In genomic region chr5:135722121-135722520, GRCm38 (mm10) we compare ENCODE assay signal across 9 mouse cellular contexts. TPM values are rescaled to one million over a fixed set of nuclear protein-coding genes. Genes with fewer than 3 reads are reported as not detected.
DNase-seq lines count a peak whose midpoint lies in the region; ATAC-seq and TF ChIP-seq lines count a peak whose summit lies in the region.
"Had no signal": no experiment of that assay in that cellular context is flagged by ENCODE, and none has a peak within 500 bp of the region (broad histone marks: within the 10 kb centered on the region; RNA-seq: fewer than 3 reads in every experiment).

No protein-coding gene starts in this region.

- H3K27me3 ChIP-seq in forebrain, embryonic 13.5 days: no peaks in the 10 kb centered on the region
- H3K27me3 ChIP-seq in forebrain, embryonic 11.5 days (ENCODE audit: control insufficient read depth, insufficient read depth, low read length): no peaks in the 10 kb centered on the region
- no peaks in the 10 kb centered on the region for H3K27me3 ChIP-seq in lung, embryonic 14.5 days (ENCODE audit: insufficient read depth, low read length)

- no peak overlapping the region; the same call in 1 of the 2 replicates for H3K4me2 ChIP-seq in forebrain, embryonic 13.5 days
- H3K4me2 ChIP-seq in forebrain, embryonic 11.5 days (ENCODE audit: low read depth, low read length, severe bottlenecking): no peak overlapping the region
- no peak overlapping the region for H3K4me2 ChIP-seq in lung, embryonic 14.5 days

- peaks cover 56% of the 10 kb centered on the region for H3K4me1 ChIP-seq in forebrain, embryonic 13.5 days
- H3K4me1 ChIP-seq in forebrain, embryonic 11.5 days (replicated peaks; ENCODE audit: control insufficient read depth, insufficient read depth, low read length): peaks cover 26% of the 10 kb centered on the region
- H3K4me1 ChIP-seq in lung, embryonic 14.5 days (ENCODE audit: insufficient read depth): peaks cover 19% of the 10 kb centered on the region

- H3K36me3 ChIP-seq in forebrain, embryonic 13.5 days (ENCODE audit: poor library complexity, severe bottlenecking): peaks cover 18% of the 10 kb centered on the region
- no peaks in the 10 kb centered on the region; the same call in 1 of the 2 replicates for H3K36me3 ChIP-seq in forebrain, embryonic 11.5 days (ENCODE audit: control insufficient read depth, insufficient read depth, low read length)
- H3K36me3 ChIP-seq in lung, embryonic 14.5 days (ENCODE audit: insufficient read depth): peaks cover 5% of the 10 kb centered on the region; the same call in 1 of the 2 replicates

- H3K27ac ChIP-seq in forebrain, embryonic 13.5 days: 0 out of 2 replicates have a peak overlapping the region, but pooled peaks have one; percentile 14
- no peak overlapping the region for H3K27ac ChIP-seq in forebrain, embryonic 11.5 days (ENCODE audit: low read depth, low read length)
- peak overlapping the region; percentile 52; the same call in 1 of the 2 replicates for H3K27ac ChIP-seq in lung, embryonic 14.5 days (ENCODE audit: low read depth)

- WGBS in forebrain, embryonic 13.5 days: 74% methylated on average over 11 of the region's 11 CpGs
- 91% methylated on average over 11 of the region's 11 CpGs for WGBS in forebrain, embryonic 11.5 days
- 60% methylated on average over 11 of the region's 11 CpGs for WGBS in lung, embryonic 14.5 days

- TF ChIP-seq CTCF in lung, embryonic 14.5 days (IDR thresholded peaks at IDR 0.05; ENCODE audit: low read depth): no peak

- ATAC-seq in forebrain, embryonic 13.5 days: no peak
- no peak for ATAC-seq in forebrain, embryonic 11.5 days (replicated peaks; ENCODE audit: low FRiP score)
- ATAC-seq in lung, embryonic 14.5 days (ENCODE audit: insufficient read depth): no peak
- no peak for ATAC-seq in activated CD4-positive, CD25-positive, alpha-beta regulatory T cell, adult 4 months
- no peak for ATAC-seq in monocyte, adult 5-6 weeks (replicated peaks; ENCODE audit: insufficient number of reproducible peaks, low FRiP score, low TSS enrichment, poor library complexity, severe bottlenecking)

- no peaks in the 10 kb centered on the region for H3K9me3 ChIP-seq in forebrain, embryonic 13.5 days (replicated peaks)
- H3K9me3 ChIP-seq in forebrain, embryonic 11.5 days (ENCODE audit: control insufficient read depth, low read length): no peaks in the 10 kb centered on the region
- no peaks in the 10 kb centered on the region for H3K9me3 ChIP-seq in lung, embryonic 14.5 days (ENCODE audit: low read depth, low read length)

- H3K4me3 ChIP-seq in forebrain, embryonic 13.5 days: no peak overlapping the region
- H3K4me3 ChIP-seq in forebrain, embryonic 11.5 days (ENCODE audit: low read depth, low read length): no peak overlapping the region
- no peak overlapping the region for H3K4me3 ChIP-seq in lung, embryonic 14.5 days (ENCODE audit: low read depth, low read length)

- H3K9ac ChIP-seq in forebrain, embryonic 13.5 days: no peak overlapping the region
- no peak overlapping the region for H3K9ac ChIP-seq in forebrain, embryonic 11.5 days (ENCODE audit: low read length)
- H3K9ac ChIP-seq in lung, embryonic 14.5 days: no peak overlapping the region

- DNase-seq in forebrain, embryonic 11.5 days (ENCODE audit: low spot score): no peak
- DNase-seq in right cerebral cortex, adult 2 months (ENCODE audit: low spot score in 2 of 2): peak; percentile 41 to 43
- DNase-seq in right cerebral cortex, postnatal 36 days (ENCODE audit: low spot score in 2 of 2): no peak
- peak; percentile 56 for DNase-seq in gastrocnemius, postnatal 25 days
- peak; percentile 63 for DNase-seq in lung, embryonic 14.5 days

RNA-seq across cellular contexts. Expression of gene Tmem120a, which starts 22.1 kb away (rescaled TPM):
- polyA plus RNA-seq in forebrain, embryonic 13.5 days (2015; fragmentation: Nextera tagmentation; extraction: Ambion mirVana): 67.0 and 69.7 TPM in 2 replicates
- polyA plus RNA-seq in forebrain, embryonic 11.5 days (2014; fragmentation: Nextera tagmentation; extraction: Ambion mirVana): 46.1 and 49.0 TPM in 2 replicates
- total RNA-seq in gastrocnemius, postnatal 25 days (2021): 10 to 100 TPM in 1 of 2 experiments, 1 to 10 TPM in 1; 5.6 to 10.5 TPM
- polyA plus RNA-seq in lung, embryonic 14.5 days (2014; fragmentation: Nextera tagmentation; extraction: Ambion mirVana): 38.6 and 43.5 TPM in 2 replicates
- 10 to 100 TPM; 41.4 to 47.0 TPM for polyA plus RNA-seq in activated CD4-positive, CD25-positive, alpha-beta regulatory T cell, adult 4 months (2017; shearing (Covaris generic))
- 16.5 to 34.4 TPM (median 19.1 TPM) in 3 replicates for total RNA-seq in monocyte, adult 5-6 weeks (2017)

RNA-seq across cellular contexts. Expression of gene Por, which starts 52.3 kb away (rescaled TPM):
- polyA plus RNA-seq in forebrain, embryonic 13.5 days (2015; fragmentation: Nextera tagmentation; extraction: Ambion mirVana): 102 and 121 TPM in 2 replicates
- polyA plus RNA-seq in forebrain, embryonic 11.5 days (2014; fragmentation: Nextera tagmentation; extraction: Ambion mirVana): 113 and 117 TPM in 2 replicates
- 10 to 100 TPM; 23.5 to 39.7 TPM for total RNA-seq in gastrocnemius, postnatal 25 days (2021)
- polyA plus RNA-seq in lung, embryonic 14.5 days (2014; fragmentation: Nextera tagmentation; extraction: Ambion mirVana): 51.5 and 52.7 TPM in 2 replicates
- 10 to 100 TPM; 15.7 to 21.9 TPM for polyA plus RNA-seq in activated CD4-positive, CD25-positive, alpha-beta regulatory T cell, adult 4 months (2017; shearing (Covaris generic))
- total RNA-seq in monocyte, adult 5-6 weeks (2017): 51.2 to 59.0 TPM (median 57.1 TPM) in 3 replicates

RNA-seq across cellular contexts. Expression of gene Styxl1, which starts 56.1 kb away (rescaled TPM):
- polyA plus RNA-seq in forebrain, embryonic 13.5 days (2015; fragmentation: Nextera tagmentation; extraction: Ambion mirVana): 0.26 and 0.41 TPM in 2 replicates
- not detected in 2 replicates for polyA plus RNA-seq in forebrain, embryonic 11.5 days (2014; fragmentation: Nextera tagmentation; extraction: Ambion mirVana)
- not detected for total RNA-seq in gastrocnemius, postnatal 25 days (2021)
- polyA plus RNA-seq in lung, embryonic 14.5 days (2014; fragmentation: Nextera tagmentation; extraction: Ambion mirVana): not detected in 2 replicates
- under 1 TPM in 1 of 2 experiments, not detected in 1; 0.95 TPM for polyA plus RNA-seq in activated CD4-positive, CD25-positive, alpha-beta regulatory T cell, adult 4 months (2017; shearing (Covaris generic))
- total RNA-seq in monocyte, adult 5-6 weeks (2017): 1.5 TPM in 1 of 3 replicates, not detected in the others
- total RNA-seq: left cerebral cortex, postnatal 10 days had no signal

RNA-seq across cellular contexts. Expression of gene Mdh2, which starts 56.2 kb away (rescaled TPM):
- polyA plus RNA-seq in forebrain, embryonic 13.5 days (2015; fragmentation: Nextera tagmentation; extraction: Ambion mirVana): 558 and 564 TPM in 2 replicates
- 526 and 536 TPM in 2 replicates for polyA plus RNA-seq in forebrain, embryonic 11.5 days (2014; fragmentation: Nextera tagmentation; extraction: Ambion mirVana)
- total RNA-seq in gastrocnemius, postnatal 25 days (2021): 1,000 to 10,000 TPM; 1,176 to 1,179 TPM
- 464 and 470 TPM in 2 replicates for polyA plus RNA-seq in lung, embryonic 14.5 days (2014; fragmentation: Nextera tagmentation; extraction: Ambion mirVana)
- polyA plus RNA-seq in activated CD4-positive, CD25-positive, alpha-beta regulatory T cell, adult 4 months (2017; shearing (Covaris generic)): 100 to 1,000 TPM; 625 to 710 TPM
- total RNA-seq in monocyte, adult 5-6 weeks (2017): 86.0 to 121 TPM (median 119 TPM) in 3 replicates

Comparison
In these comparisons a context has a peak if more than half of its experiments do, and no peak if none do; other contexts are left out.
1. DNase-seq: peak in right cerebral cortex, adult 2 months (2 of 2), gastrocnemius, postnatal 25 days (single experiment) and lung, embryonic 14.5 days (single experiment); none in forebrain, embryonic 11.5 days (single experiment) and right cerebral cortex, postnatal 36 days (0 of 2).